Mouse (Mus musculus) kidney, postnatal 25 days (tissue): ENCODE data around the gene Cyp2c65.

ENCODE experiments used
- DNase-seq, 2 experiments: peaks; one replicate each; pipeline ENCODE4 v3.0.0; 2021; ENCODE audit warnings: mixed read lengths in 2 of 2

Gene Cyp2c65

DNA sequence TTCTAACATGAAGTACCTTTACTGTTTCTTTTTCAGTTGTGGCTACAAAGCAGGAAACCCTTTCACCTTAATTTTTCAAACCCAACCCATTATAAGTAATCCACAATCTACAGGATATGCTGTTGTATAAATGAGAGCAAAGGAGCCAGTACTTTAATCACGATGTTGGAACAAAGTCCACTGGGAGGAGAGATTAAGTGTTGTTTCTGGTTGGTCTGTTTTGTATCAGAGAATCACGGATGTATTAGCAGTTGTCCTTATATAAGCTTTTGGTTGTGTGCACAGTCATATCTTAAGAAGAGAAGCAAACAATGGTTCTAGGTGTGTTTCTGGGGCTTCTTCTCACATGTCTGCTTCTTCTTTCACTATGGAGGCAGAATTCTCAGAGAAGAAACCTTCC lies at the start of gene Cyp2c65:
Cyp2c65 (plus strand) TSS at position 297 of the 400 bp plus-strand sequence.
- no peak for DNase-seq

DNA sequence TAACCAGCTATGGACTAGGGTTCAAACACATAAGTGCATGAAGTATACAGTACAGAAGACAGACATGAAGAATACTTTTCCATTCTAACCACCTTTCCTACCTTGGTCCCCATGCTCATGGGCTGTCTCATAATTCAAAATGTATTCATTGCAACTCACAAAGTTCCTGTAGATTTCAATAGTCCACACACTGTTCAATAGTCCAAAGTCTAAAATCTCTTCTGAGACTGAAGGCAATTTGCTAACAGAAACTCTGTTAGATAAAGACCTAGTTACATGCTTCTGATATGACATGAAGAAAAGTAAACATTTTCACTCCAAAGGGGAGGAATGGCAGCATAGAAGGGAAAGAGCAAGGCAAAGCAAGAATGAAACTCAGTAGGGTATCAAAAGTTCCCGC lies 2.9 kb upstream of the Cyp2c65 start:
- DNase-seq = no peak

DNA sequence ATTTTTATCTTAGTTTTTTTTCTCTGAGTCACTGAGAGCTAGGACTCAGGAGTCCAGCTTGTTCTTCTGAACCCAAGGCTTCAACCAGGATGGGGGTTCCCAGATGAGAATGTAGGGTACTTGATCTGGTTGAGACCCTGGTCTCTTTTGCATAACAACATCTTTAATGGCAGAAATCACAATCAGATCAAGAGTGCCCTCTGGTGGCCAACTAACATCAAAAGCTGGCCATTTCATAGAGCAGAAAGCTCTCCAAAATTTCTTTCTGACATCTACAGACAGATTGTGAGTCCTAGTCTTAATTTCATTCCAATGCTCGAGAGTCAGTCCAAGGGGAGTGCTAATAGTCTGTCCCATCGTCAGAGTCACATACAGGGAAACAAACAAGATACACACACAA lies 38.0 kb downstream of the Cyp2c65 start:
- DNase-seq = peak in 1 of 2 experiments; percentile 21

DNA sequence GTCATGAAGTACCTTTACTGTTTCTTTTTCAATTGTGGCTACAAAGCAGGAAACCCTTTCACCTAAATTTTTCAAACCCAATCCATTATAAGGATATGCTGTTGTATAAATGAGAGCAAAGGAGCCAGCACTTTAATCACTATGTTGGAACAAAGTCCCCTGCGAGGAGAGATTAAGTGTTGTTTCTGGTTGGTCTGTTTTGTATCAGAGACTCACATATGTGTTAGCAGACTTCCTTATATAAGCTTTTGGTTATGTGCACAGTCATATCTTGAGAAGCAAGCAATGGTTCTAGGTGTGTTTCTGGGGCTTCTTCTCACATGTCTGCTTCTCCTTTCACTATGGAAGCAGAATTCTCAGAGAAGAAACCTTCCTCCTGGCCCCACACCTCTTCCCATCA lies 52.8 kb downstream of the Cyp2c65 start, which contains the start of gene Cyp2c66:
Cyp2c66 (plus strand) TSS at position 255 of the 400 bp plus-strand sequence.
- no peak for DNase-seq
